Mouse (Mus musculus) olfactory bulb, adult 2 months (tissue): ENCODE data around the gene Tmem182.

Experiments used
- CTCF ChIP-seq: fragments of 200-500 bp; IDR thresholded peaks from 2 replicates; pipeline ENCODE4 v1.5.1; 2012; ENCODE audit warnings: low read depth, mild to moderate bottlenecking, low read length, moderate library complexity; ENCODE audit not compliant: insufficient read depth
- POLR2A ChIP-seq: fragments of 200-500 bp; IDR thresholded peaks from 2 replicates; pipeline ENCODE4 v1.6.1; 2012; ENCODE audit warnings: mild to moderate bottlenecking, low read depth, low read length, moderate library complexity; ENCODE audit not compliant: insufficient read depth

DNA sequence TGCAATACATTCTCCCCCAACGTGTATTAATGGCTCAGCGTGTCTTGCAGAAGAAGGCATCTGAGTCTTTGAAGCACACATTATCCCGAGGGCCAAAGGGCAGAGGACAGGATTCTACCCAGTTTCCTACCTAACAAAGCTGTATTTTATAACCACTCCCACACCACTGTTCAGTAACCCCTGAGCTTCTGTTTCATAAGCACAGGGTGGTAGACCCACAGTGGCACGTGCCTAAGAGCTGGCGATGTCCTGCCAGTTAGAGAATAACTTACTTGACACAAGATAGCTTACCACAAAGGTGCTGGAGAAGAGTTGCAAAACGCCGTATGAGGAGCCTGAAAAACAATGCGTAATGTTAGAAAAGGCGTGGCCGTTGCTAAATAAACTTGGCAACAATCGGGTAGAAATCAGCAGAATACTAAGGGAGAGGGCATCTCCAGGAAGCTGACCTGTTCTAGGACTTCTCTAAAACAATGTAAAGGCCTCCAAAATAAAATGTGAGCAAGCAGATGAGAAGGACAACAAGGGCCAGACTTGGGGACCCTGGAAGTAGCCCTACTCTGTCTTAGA is 19.4 kb upstream of the Tmem182 start:
- TF ChIP-seq CTCF (no peak), POLR2A (no peak)
